Mouse (Mus musculus) G1E (cell line): ENCODE measurements at regions not wholly inside any gene's neighbourhood (a gene's known extent, or its start where the extent isn't known, plus 50 kb on each side); places are given as distances from the start of the nearest gene placed in this dataset.

Experiments used
- CTCF ChIP-seq: IDR thresholded peaks from 2 replicates; pipeline ENCODE4 v1.5.1; 2012; ENCODE audit warnings: low read depth, low read length, inconsistent platforms, mixed read lengths
- GATA1 ChIP-seq: IDR thresholded peaks from 2 replicates; pipeline ENCODE4 v1.6.1; 2012; ENCODE audit warnings: borderline replicate concordance, low read length, inconsistent platforms, mixed read lengths
- GATA2 ChIP-seq: IDR thresholded peaks from 2 replicates; pipeline ENCODE4 v1.6.1; 2012; ENCODE audit warnings: low read depth, low read length, inconsistent platforms, borderline replicate concordance

- TF ChIP-seq CTCF (no peak), GATA1 (no peak), GATA2 (no peak)
These were observed 197.1 kb downstream of the Xxylt1 start for GRCm38 (mm10) chr16:30884189-30884551.
